Mouse (Mus musculus) macrophage (primary cell): Measurements from ENCODE around the gene Cnksr3. TPM values are rescaled to one million over a fixed set of nuclear protein-coding genes. Genes with fewer than 3 reads are reported as not detected.
A peak's percentile ranks its signal among the peaks of the same experiment; 100 is the strongest.

ENCODE experiments used
- H3K27ac ChIP-seq: fragments of 350-480 bp; formaldehyde crosslinking; 2 replicates; pipeline ENCODE4 v1.9.0; 2021
- H3K36me3 ChIP-seq: fragments of 350-480 bp; formaldehyde crosslinking; 2 replicates; pipeline ENCODE4 v1.9.0; 2021; ENCODE audit errors: inconsistent target
- H3K4me3 ChIP-seq: fragments of 350-480 bp; formaldehyde crosslinking; 2 replicates; pipeline ENCODE4 v1.9.0; 2021; ENCODE audit errors: inconsistent target
- H3K79me2 ChIP-seq: fragments of 350-480 bp; formaldehyde crosslinking; 2 replicates; pipeline ENCODE4 v1.9.0; 2021; ENCODE audit errors: inconsistent target
- WGBS: methylation state at CpG from one replicate; pipeline ENCODE4 v1.1.7; 2026; ENCODE audit warnings: inconsistent platforms; ENCODE audit not compliant: missing documents; 5-methylcytosine and 5-hydroxymethylcytosine counted together
- polyA plus RNA-seq: library from polyadenylated mRNA; stranded (reverse); fragments of 250-400 nt; gene quantifications from 3 replicates; pipeline ENCODE4 v1.2.4, GENCODE M21; 2018; ENCODE audit warnings: inconsistent platforms
- total RNA-seq, 78 experiments: library from RNA; depleted of rRNA; stranded (reverse); fragments of 250-400 nt; gene quantifications; 1 replicate in 9 of 78; 2 replicates in 24 of 78; 3 replicates in 43 of 78; 4 replicates in 2 of 78; pipeline ENCODE4 v1.2.4; 2018; ENCODE audit warnings: inconsistent platforms in 56 of 78

The Cnksr3 gene
- total RNA-seq (2018; cell fraction: chromatin; rRNA removed), result 10 to 100 TPM in 10 of 26 experiments, 1 to 10 TPM in 16; 4.2 to 18.3 (median 8.3) TPM
- total RNA-seq (2018; cell fraction: cytosol; rRNA removed), result 10 to 100 TPM in 7 of 26 experiments, 1 to 10 TPM in 19; 3.5 to 12.8 (median 5.8) TPM
- 10 to 100 TPM in 8 of 26 experiments, 1 to 10 TPM in 18; 3.9 to 15.9 (median 7.1) TPM for total RNA-seq (2018; cell fraction: nucleus; rRNA removed)
- polyA plus RNA-seq, result 4.2 to 10.3 TPM (median 4.4 TPM) in 3 replicates

DNA sequence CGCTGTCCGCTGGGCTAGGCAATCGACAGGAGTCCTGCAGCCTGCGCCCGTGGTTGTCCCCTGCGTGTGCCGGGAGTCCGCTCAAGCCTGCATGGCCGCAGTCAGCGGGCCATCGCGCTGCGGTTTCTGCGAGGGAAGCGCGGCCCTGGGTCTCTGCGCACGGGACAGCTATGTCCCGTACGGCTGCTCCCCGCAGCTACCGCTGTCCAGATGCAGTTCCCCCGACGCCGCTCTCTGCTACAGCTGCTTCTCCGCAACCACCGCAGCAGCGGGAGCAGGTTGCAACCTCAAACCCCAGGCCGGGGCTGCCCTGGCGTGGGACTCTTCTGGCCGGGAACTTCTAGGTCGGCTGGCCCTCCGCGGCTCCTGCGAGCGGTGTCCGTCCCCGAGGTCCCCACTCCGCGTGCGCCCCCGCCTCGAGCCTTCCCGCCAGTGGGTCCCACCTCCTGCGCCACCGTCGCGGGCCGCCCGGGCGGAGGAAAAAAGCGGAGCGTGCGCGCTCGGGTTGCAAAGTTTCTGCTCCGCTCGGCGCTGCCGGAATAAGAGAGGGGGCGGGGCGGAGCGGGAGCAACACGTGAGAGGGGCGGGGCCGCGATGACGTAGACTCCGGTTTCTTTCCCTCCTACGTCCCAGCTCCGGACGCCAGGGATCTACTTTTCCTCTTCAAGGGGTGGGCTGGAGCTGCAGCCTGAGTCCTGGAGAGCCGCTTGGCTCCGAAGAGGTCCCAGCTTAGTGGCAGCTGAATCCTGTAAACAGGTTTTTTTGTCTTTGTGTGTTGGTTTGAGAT is at the start of gene Cnksr3:
Gene Cnksr3 (minus strand): TSS at position 542 of the 787 bp plus-strand sequence.
- peak within 1 kb of the TSS; percentile 69 for H3K4me3 ChIP-seq
- H3K36me3 ChIP-seq, result no peaks in the 10 kb centered on the region
- H3K79me2 ChIP-seq, result peaks cover 30% of the 10 kb centered on the region; the same call in 1 of the 2 replicates
- WGBS, result under 1% methylated on average over 74 of the region's 74 CpGs
- peak within 1 kb of the TSS; percentile 71 for H3K27ac ChIP-seq

DNA sequence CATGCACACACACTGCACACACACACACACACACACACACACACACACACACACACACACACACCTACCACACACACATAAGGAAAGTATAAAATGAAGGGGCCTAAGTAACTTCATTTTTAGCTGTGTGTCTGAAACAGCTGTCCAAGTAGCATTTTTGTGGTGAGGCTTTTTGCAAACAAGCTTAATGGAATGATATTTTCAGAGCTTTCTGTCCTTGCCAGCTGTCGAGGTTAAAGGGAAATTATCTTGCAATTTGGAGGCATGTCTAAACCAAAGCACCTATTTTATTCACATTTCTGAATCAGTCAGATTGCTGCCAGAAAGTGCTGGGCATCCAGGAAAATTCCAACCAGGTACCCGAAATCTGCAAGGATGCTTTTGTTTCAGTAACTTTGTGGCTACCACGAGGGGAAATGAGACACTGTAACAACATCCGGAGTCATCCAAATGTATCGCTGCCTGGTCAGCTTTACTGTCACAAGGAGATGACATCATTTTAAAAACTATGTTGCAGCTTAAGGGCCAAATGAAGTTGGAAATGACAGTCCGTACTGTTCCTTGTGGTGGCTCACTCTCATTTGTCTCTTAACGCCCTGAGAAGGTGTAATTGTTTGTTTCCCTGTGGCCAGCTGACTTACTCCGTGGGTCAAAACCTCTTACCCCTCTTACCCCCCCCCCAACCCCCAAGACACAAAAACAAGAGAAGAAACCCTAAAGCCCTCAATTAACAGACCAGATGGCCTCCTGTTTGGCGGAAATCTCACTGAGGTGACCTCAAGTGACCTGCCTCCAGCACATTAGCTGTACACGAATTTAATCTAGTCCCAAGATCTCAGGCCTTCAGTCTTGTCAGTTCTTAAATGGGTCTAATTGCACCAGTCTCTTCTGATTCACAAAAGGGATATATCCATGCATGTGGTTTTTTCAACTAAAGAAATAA is 48.4 kb upstream of the Cnksr3 start:
- peak overlapping the region; percentile 67 for H3K27ac ChIP-seq
- 66% methylated on average over 10 of the region's 10 CpGs for WGBS
- H3K36me3 ChIP-seq, result no peaks in the 10 kb centered on the region
- no peak overlapping the region for H3K4me3 ChIP-seq
- no peaks in the 10 kb centered on the region for H3K79me2 ChIP-seq

DNA sequence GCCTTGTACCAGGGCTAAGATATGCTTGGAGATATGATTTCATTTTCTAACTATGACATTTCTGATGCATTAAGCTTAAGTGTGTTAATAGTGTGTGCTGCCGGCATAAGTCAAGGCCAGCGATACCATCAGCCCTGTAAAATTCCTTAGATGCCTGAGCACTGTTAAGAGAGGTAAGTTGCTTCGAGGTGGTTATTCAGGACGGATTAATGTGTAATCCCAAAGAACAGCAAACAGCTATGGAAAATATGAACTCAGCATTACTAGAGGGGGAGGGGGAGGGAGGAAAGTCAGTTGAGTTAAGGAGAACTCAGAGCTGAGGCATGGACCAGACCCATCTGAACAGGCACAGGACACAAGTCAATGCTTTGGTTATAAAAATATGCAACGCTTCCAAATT is 46.6 kb upstream of the Cnksr3 start:
- H3K4me3 ChIP-seq, result no peak overlapping the region
- no peaks in the 10 kb centered on the region for H3K36me3 ChIP-seq
- 97% methylated on average over 5 of the region's 5 CpGs for WGBS
- no peaks in the 10 kb centered on the region for H3K79me2 ChIP-seq
- no peak overlapping the region for H3K27ac ChIP-seq

DNA sequence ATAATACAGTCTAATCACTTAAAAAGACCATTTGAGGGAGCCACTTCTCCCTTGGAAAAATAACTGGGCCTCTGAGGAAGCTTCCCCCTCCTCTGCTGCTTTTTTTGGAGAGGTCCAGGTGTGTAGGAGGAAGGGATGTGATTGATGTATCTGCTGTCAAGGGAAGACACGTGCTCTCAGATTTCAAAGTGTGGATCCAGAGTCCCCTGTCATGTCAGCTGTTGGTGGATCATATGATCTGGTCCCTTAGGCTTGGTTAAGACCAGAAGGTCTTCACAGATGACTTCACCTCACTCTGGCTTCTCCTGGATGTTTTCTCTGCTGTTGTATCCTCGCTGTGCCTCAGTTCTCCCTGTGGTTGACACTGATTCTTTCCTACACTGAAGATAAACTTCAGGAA is 38.4 kb upstream of the Cnksr3 start:
- Histone ChIP-seq H3K36me3 (no peaks in the 10 kb centered on the region), H3K27ac (no peak overlapping the region), H3K79me2 (no peaks in the 10 kb centered on the region), H3K4me3 (no peak overlapping the region)
- WGBS, result 78% methylated on average over 2 of the region's 2 CpGs

DNA sequence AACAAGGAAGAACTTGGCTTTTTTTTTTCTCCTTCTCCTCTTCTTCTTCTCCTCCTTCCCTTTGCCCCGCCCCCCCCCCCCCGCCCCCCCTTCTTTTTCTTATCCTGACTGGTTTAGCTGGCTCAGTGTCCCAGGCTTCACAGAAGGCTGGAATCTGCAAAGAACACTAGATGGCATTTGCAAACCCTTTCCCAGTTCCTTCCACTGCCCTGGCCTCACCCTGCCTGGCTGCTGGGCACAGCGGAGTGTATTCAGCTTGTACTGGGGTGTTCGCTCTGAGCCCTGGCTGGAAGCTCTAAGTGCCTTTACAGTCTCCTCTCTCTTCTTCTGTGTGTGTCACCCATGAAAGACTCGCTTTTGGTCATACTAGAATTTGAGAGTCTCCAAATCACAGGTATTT is 22.6 kb upstream of the Cnksr3 start:
- 90% methylated on average over 3 of the region's 5 CpGs for WGBS
- no peak overlapping the region for H3K27ac ChIP-seq
- H3K36me3 ChIP-seq, result no peaks in the 10 kb centered on the region

DNA sequence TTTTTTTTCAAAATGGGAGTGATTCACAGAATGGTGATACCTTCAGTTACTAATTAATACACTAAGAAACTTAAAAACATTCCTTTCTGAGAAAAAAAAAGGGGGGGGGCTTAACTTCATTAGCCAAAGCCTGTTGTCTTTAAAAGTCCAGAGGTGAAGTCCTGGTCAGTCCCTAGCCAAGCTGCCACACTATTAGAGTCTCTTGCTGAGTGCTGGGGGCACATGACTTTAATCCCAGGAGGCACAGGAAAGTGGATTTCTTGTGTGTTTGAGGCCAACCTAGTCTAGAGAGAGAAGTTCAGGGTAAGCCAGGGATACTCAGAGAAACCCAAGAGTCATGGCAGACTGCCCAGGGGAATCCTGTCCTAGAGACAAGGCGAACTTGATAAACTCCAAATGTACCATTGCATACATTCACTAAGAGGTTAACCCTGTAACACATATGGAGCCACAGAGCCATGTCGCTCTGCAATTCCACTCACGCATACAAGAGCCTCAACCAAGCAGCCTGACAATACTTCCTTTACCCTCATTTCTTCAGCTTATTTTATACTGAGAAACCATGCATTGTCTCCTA is 5.6 kb upstream of the Cnksr3 start:
- H3K4me3 ChIP-seq, result no peak overlapping the region
- H3K36me3 ChIP-seq, result no peaks in the 10 kb centered on the region
- 97% methylated on average over 3 of the region's 3 CpGs for WGBS
- H3K79me2 ChIP-seq, result no peaks in the 10 kb centered on the region
- no peak overlapping the region for H3K27ac ChIP-seq

More for the DNA sequence above, 22.6 kb upstream of the Cnksr3 start:
- no peaks in the 10 kb centered on the region for H3K79me2 ChIP-seq
- H3K4me3 ChIP-seq, result no peak overlapping the region

DNA sequence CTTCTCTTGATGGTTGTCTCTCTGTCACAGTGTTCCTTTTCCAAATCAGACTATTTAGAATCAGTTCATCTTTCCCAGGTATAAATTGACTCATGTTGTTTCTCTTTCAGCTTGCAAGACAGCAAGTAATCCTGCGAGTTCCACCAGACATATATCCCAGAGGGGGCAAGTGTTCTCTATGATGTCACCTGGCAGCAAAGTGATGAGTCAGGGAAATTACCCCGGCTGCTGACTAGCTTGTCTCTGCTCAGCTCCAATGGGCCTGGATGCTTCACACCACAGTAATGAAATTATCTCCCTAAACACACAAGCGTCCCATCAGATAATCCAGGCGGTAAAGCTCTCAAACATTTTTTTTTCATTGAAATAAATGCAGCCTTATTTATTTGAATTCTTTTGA is 2.7 kb upstream of the Cnksr3 start:
- Histone ChIP-seq H3K27ac (no peak overlapping the region), H3K36me3 (no peaks in the 10 kb centered on the region), H3K4me3 (no peak overlapping the region), H3K79me2 (peaks cover 14% of the 10 kb centered on the region; the same call in 1 of the 2 replicates)
- WGBS, result 96% methylated on average over 4 of the region's 4 CpGs

DNA sequence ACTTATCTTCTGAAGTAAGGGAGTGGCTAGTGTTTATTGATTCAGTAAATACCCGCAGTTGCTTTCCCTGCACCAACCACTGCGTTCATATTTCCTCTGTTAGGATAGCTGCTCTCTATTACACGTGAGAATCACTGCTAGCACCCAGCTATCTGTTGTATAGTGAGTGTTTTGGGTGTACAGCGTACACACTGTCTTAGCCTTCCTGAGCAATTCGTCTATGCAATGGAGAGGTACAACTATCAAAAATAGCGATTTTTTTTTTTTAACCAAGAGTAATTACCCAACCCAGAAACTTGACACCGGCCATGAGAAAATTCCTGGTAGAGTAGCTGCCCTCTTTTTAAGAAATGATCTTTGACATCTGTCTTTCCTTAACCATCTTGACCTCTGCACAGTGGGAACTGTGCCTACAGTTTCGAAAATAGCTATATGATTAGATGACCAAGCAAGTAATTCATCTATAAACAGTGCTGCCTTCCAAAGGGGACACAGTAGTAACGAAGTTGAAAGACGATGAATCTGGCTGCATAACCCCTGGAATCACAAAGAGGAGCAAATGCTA is 1.1 kb upstream of the Cnksr3 start:
- Histone ChIP-seq H3K27ac (peak overlapping the region; percentile 71), H3K4me3 (peak overlapping the region; percentile 69), H3K79me2 (peaks cover 30% of the 10 kb centered on the region; the same call in 1 of the 2 replicates), H3K36me3 (no peaks in the 10 kb centered on the region)
- 56% methylated on average over 10 of the region's 10 CpGs for WGBS

DNA sequence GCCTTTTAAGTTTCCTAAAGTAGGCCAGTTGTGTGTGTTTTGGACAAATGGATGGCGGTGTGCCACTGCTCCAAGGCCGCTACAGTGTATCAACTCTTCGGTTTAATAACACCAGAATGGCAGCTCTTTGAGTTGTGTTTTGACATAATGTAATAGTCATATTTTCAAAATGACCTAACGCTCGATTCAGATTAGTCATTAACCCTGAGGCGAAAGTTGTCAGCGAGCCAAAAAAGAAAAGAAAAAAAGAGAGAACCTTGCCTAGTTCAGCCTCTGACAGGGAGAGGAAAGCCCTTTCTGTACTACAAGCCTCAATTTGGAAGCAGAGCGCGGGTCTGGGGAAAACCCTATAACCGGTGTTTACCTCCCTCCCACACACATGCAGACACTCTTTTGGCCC is 500 bp upstream of the Cnksr3 start:
- Histone ChIP-seq H3K36me3 (no peaks in the 10 kb centered on the region), H3K79me2 (peaks cover 30% of the 10 kb centered on the region; the same call in 1 of the 2 replicates), H3K27ac (peak overlapping the region; percentile 71), H3K4me3 (peak overlapping the region; percentile 69)
- 3% methylated on average over 10 of the region's 10 CpGs for WGBS

DNA sequence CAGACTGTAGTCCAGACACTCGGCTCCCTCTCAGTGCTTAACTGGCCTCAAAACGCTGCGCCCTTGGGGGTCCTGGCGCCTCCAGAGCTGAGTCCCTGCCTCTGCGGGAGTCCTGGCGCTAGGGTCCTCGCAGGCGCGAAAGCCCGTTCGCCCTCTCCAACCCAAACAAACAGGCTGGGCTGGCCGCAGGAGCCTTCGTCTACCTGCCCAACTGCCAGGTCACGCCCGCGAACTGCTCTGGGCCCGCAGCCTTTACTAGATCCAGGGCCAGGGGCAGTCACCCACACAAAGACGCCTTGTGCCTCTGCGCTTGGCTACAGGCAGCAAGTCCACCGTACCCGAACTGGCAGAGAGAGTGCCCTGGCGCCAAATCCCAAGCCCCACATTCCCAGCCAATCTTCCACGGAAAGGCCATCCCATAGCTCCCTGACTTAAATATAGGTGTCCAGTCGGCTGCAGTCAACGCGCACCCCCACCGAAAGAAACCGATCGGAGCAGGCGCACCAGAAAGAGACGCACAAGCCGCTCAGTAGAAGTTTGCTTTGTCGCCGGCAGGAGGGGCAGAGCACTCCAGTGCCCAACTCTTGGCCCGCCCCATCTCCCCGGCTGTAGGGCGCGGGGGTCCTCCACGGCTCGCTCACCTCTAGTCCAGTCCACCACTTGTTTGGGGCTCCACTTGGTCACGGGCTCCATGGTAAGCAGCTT is 894 bp downstream of the Cnksr3 start:
- 2% methylated on average over 37 of the region's 41 CpGs for WGBS
- H3K4me3 ChIP-seq, result peak overlapping the region; percentile 65
- peaks cover 36% of the 10 kb centered on the region; the same call in 1 of the 2 replicates for H3K79me2 ChIP-seq
- H3K27ac ChIP-seq, result no peak overlapping the region
- H3K36me3 ChIP-seq, result no peaks in the 10 kb centered on the region

DNA sequence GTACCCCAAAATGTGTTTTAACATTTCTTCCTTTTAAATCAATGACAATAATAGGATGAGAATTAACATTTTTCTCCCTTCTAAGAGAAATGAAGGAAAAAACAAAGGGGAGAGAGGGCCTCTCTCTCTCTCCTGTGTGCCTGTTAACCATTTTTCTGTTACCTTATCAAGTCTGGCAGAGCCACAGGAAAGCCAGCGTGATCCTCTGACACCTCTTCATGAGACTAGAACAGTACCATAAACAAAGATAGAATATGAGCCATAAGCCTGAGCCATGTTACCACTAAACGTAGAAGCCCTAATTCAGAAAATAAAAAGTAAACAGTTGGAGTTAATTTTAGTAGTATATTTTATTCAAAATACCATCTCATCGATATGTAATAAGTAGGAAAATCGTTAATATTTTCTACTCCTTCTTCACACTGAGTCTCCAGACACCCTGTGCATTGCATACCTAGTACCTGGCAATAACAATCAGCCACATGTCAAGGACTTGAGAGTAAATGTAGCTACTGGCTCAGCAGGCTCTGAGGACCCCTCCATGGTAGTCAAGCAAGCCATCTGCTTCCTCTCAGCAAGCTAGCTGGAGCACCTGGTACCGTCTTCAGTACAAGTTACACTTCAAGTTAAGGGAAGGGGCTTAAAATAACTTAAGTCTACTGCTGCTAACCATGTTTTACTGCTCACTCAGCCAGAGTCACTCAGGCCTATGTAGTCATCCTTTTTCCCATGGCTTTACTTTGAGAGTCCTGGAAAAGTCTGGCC is 2.2 kb downstream of the Cnksr3 start:
- Histone ChIP-seq H3K27ac (no peak overlapping the region), H3K36me3 (no peaks in the 10 kb centered on the region), H3K79me2 (peaks cover 48% of the 10 kb centered on the region; the same call in 1 of the 2 replicates), H3K4me3 (no peak overlapping the region)
- 86% methylated on average over 5 of the region's 5 CpGs for WGBS

DNA sequence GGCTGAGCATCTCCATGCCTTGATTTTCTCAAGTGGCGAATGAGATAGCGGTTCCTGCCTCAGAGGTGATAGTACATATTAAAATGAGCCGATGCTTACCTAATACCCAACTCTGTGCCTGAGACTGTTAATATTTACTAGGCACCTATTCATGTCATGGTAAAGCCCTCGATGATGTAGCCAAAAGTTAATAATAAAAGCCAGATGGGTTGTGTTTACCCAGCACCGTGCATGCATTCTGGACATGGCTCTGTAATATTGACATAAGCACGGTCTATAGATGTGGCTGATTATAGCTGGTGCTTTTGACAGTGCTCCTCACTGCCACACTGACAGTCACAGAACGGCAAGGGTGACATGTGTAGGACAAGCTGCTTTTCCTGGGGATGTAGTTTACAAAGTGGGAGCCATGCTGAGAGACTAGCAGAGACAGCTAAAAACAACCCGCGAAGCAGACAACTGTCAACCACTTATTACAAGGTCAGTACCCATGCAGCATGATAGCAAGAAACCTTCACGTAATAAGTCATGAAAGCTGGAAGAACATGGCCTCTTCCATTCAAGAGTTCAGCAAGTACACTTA is 3.1 kb downstream of the Cnksr3 start:
- 94% methylated on average over 10 of the region's 10 CpGs for WGBS
- H3K36me3 ChIP-seq, result no peaks in the 10 kb centered on the region
- no peak overlapping the region for H3K27ac ChIP-seq
- H3K79me2 ChIP-seq, result peaks cover 54% of the 10 kb centered on the region; the same call in 1 of the 2 replicates
- no peak overlapping the region for H3K4me3 ChIP-seq
